Mouse (Mus musculus) stomach, embryonic 16.5 days (tissue): Measurements from ENCODE around the gene Zdhhc7. TPM values are rescaled to one million over a fixed set of nuclear protein-coding genes. Genes with fewer than 3 reads are reported as not detected.

ENCODE experiments used
- ATAC-seq: fragments of 200-750 bp; cut with Nextera tagmentation; 2 replicates; pipeline ENCODE4 v1.8.0; 2017; ENCODE audit warnings: moderate number of reproducible peaks, moderate TSS enrichment; ENCODE audit not compliant: insufficient read depth, low FRiP score
- H3K27ac ChIP-seq: fragments of 300-500 bp; sonication (generic); 2 replicates; pipeline ENCODE4 v1.5.1; 2014; ENCODE audit warnings: low read length
- H3K27me3 ChIP-seq: fragments of 300-500 bp; sonication (generic); 2 replicates; pipeline ENCODE4 v1.6.1; 2014; ENCODE audit warnings: low read length, control low read depth, mixed read lengths; ENCODE audit not compliant: control insufficient read depth, insufficient read depth
- H3K36me3 ChIP-seq: fragments of 300-500 bp; sonication (generic); 2 replicates; pipeline ENCODE4 v1.6.1; 2014; ENCODE audit warnings: low read length; ENCODE audit not compliant: control insufficient read depth, insufficient read depth
- H3K4me1 ChIP-seq: fragments of 300-500 bp; sonication (generic); 2 replicates; pipeline ENCODE4 v1.6.1; 2014; ENCODE audit warnings: low read length, control low read depth, mixed read lengths; ENCODE audit not compliant: control insufficient read depth, insufficient read depth
- H3K4me2 ChIP-seq: fragments of 300-500 bp; sonication (generic); 2 replicates; pipeline ENCODE4 v1.6.1; 2014; ENCODE audit warnings: low read depth, low read length, mixed read lengths
- H3K4me3 ChIP-seq: fragments of 300-500 bp; sonication (generic); replicated peaks from 2 replicates; pipeline ENCODE4 v1.5.1; 2014; ENCODE audit warnings: mild to moderate bottlenecking, low read length
- H3K9ac ChIP-seq: fragments of 300-500 bp; sonication (generic); 2 replicates; pipeline ENCODE4 v1.6.1; 2014; ENCODE audit warnings: low read length
- H3K9me3 ChIP-seq: fragments of 300-500 bp; sonication (generic); replicated peaks from 2 replicates; pipeline ENCODE4 v1.6.1; 2016; ENCODE audit warnings: low read length, control low read depth; ENCODE audit not compliant: control insufficient read depth
- WGBS: fragments of 180-500 bp; shearing (Covaris S2); extraction: QIAGEN DNeasy Blood & Tissue Kit; methylation state at CpG from one replicate; pipeline ENCODE4 v1.1.7; 2014; 5-methylcytosine and 5-hydroxymethylcytosine counted together
- polyA plus RNA-seq: library from polyadenylated mRNA; unstranded; fragments of >200 nt; fragmentation: Nextera tagmentation; extraction: Ambion mirVana; gene quantifications from 2 replicates; pipeline ENCODE4 v1.2.1, GENCODE M21; 2015

Zdhhc7 gene
- polyA plus RNA-seq, 1 experiment from 2014 or later: 31.1 TPM

DNA sequence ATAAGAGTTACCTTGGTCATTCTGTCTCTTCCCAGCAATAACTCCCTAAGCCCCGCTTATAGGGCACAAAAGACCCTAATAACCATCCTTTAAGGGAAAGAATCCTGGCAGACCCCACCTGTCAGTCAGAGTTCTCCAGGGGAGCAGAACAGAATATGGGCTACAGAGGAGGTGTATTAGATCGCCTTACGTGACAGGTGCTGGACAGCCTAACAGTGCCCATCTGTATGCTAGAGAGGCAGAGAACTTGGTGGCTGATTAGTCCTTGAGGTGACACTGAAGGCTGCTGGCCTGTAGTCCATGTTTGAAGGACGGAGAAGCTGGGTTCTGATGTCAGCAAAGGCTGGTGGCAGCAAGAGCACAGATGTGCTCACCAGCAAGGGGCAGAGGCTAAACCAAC is 9.7 kb upstream of the Zdhhc7 start:
- Histone ChIP-seq H3K9ac (no peak overlapping the region), H3K4me1 (peaks cover 11% of the 10 kb centered on the region), H3K4me2 (no peak overlapping the region), H3K36me3 (no peaks in the 10 kb centered on the region), H3K9me3 (no peaks in the 10 kb centered on the region), H3K27ac (no peak overlapping the region), H3K27me3 (peaks cover 9% of the 10 kb centered on the region), H3K4me3 (no peak overlapping the region)
- 82% methylated on average over 4 of the region's 4 CpGs for WGBS
- no peak for ATAC-seq

DNA sequence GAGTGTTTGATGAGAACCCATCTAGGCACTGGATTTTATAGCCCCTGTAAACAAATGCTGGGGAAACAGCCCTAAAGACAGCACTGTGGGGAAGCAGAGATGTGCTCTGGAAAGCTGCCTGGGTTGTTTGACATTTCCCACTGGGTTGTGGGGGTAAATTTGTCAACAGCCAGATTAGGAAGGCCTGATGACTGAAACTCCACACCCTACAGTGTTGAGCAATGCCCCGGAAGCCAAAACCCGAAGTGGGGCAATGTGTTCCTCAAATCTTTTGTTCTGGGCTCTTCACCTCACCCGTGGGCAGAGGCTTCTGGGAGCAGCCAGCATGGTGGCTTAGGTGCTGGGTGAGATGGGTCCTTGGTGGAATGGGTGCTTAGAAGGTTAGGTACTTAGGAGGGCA is 7.9 kb upstream of the Zdhhc7 start:
- ATAC-seq: no peak
- peaks cover 8% of the 10 kb centered on the region for H3K4me1 ChIP-seq
- H3K36me3 ChIP-seq: no peaks in the 10 kb centered on the region
- no peak overlapping the region for H3K4me2 ChIP-seq
- H3K9ac ChIP-seq: no peak overlapping the region
- H3K4me3 ChIP-seq: no peak overlapping the region
- 26% methylated on average over 3 of the region's 3 CpGs for WGBS
- no peaks in the 10 kb centered on the region for H3K9me3 ChIP-seq
- H3K27ac ChIP-seq: peak overlapping the region; percentile 25; the same call in 1 of the 2 replicates
- H3K27me3 ChIP-seq: no peaks in the 10 kb centered on the region

DNA sequence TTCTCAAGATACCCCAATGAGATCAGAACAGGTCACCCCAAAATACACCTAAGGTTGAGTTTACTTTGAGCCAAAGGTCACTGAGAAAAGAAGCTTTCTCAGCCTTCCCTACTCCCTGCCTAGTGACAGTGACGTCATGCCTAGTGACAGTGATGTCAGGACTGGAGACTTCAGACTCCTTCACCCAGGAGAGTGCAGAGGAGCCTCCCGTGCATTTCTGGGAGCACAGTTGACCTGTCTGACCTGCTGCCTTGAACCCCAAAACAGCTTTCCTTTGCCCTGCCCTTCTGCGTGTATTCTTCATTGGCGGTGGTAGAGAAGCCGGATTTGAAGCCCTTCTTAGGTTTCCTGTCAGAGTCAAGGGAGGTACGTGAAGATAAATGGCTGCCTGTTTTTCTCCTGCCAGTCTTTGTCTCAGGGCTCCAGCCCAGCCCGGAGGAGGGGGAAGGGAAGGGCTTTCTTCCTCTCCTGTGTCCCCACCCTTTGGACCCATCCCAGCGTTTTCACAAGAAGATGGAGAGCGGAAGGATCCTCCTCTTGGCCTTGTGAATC is 3.5 kb upstream of the Zdhhc7 start:
- ATAC-seq: no peak
- Histone ChIP-seq H3K4me1 (peaks cover 14% of the 10 kb centered on the region), H3K27me3 (no peaks in the 10 kb centered on the region), H3K4me3 (no peak overlapping the region), H3K9me3 (no peaks in the 10 kb centered on the region), H3K36me3 (no peaks in the 10 kb centered on the region), H3K9ac (no peak overlapping the region), H3K4me2 (no peak overlapping the region), H3K27ac (peak overlapping the region; percentile 9; the same call in 1 of the 2 replicates)
- 52% methylated on average over 9 of the region's 9 CpGs for WGBS

DNA sequence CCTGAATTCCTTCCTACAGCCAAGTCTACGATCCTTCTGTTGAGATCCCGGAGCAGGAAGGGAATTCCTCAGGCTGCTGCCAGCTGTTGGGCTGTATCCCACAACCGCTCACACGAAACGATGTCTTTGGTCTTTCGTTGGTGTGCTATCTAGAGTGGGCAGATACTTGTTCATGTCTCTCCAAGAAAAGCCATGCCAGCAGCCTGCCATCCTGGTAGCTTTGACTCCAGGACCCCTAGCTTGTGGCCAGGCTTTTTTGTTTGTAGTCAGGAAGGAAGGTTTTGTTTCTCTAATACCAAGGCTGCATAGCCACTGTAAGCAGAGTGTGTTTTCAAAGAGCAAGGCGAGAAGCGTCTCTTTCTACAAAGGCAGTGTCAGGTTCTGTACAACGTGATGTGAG is 2.6 kb upstream of the Zdhhc7 start:
- Histone ChIP-seq H3K36me3 (no peaks in the 10 kb centered on the region), H3K27ac (0 out of 2 replicates have a peak overlapping the region, but pooled peaks have one; percentile 3), H3K4me3 (no peak overlapping the region), H3K27me3 (no peaks in the 10 kb centered on the region), H3K9me3 (no peaks in the 10 kb centered on the region), H3K4me1 (peaks cover 14% of the 10 kb centered on the region), H3K9ac (no peak overlapping the region), H3K4me2 (no peak overlapping the region)
- no peak for ATAC-seq
- WGBS: 81% methylated on average over 9 of the region's 9 CpGs

DNA sequence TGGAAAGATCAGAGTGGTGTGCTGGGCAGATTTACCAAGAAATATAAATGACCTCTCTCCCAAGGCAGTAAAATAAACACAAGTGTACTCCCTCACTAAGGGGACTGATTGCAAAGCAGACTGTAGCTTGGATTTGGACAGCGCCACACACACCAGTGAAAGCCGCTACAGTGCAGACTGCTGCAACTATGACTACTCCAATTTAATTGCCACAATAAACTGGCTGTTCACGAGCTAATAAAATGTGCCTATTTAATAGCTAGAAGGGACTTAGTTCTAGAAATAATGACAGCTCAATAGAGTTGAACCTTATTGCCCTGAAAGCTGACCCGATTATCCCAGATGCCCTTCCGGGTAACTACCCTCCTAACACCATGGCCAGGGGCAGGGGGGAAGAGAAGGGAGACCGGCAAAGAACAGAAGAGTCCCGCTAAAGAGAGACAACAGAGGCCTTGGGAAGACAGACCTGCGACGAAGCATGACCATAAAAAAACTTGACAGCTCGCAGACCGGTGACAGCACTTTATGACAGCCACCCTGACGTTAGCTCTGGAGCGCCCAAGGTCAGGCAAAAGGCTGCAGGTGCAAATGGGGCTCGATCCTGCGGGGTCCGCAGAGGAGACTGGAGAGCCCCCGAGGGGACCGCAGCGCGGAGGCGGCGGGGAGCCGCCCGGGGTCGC is 754 bp downstream of the Zdhhc7 start:
- Histone ChIP-seq H3K4me3 (peak overlapping the region; percentile 81), H3K9me3 (no peaks in the 10 kb centered on the region), H3K4me2 (peak overlapping the region; percentile 85), H3K4me1 (peaks cover 14% of the 10 kb centered on the region), H3K27ac (peak overlapping the region; percentile 95), H3K36me3 (no peaks in the 10 kb centered on the region), H3K9ac (peak overlapping the region; percentile 92), H3K27me3 (no peaks in the 10 kb centered on the region)
- WGBS: 4% methylated on average over 25 of the region's 25 CpGs
- ATAC-seq: 0 out of 2 replicates have a peak, but pooled peaks have one; percentile 2

DNA sequence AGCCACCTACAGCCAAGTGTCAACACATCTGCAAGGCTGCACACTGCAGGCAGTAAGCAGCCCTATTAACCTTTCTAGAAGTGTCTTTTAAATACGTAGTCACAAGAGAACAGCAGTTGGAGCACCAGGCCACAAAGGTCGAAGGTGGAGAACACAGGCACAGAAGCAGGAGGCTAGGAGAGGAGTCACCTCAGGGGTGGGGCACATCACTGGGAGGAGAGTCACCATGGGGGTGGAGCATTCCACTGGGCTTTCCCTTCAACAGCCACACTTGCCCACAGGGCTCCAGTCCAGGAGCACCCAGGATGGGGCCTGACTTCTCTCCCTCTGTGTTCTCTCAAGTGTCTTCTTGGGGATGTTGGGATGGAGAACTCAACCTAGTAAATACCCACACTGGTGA is 4.8 kb downstream of the Zdhhc7 start:
- H3K4me2 ChIP-seq: no peak overlapping the region
- H3K27ac ChIP-seq: no peak overlapping the region
- WGBS: 61% methylated on average over 2 of the region's 2 CpGs
- no peaks in the 10 kb centered on the region for H3K27me3 ChIP-seq
- H3K4me1 ChIP-seq: peaks cover 10% of the 10 kb centered on the region
- H3K36me3 ChIP-seq: no peaks in the 10 kb centered on the region; the same call in 1 of the 2 replicates
- no peak overlapping the region for H3K9ac ChIP-seq
- ATAC-seq: no peak; the same call in 1 of the 2 replicates
- H3K9me3 ChIP-seq: no peaks in the 10 kb centered on the region
- no peak overlapping the region for H3K4me3 ChIP-seq

DNA sequence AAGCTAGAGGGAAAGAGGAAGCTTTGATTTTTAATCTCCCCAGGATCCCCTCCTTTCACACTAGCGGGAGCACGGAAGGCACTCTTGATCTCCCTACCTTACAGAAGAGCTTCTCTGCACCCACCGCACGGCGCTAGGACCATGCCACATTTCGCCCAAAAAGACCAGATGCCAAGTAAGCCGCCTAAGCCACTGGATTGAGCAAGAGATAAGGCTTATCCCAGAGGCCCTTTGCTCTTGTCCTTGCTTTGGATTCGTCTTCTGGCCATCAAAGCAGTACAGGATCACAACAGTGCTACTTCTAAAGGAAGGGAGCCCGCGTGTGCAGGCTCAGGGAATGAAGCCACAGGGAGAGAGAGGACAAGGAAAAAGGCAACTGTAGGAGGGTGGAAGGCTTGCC is 6.5 kb downstream of the Zdhhc7 start:
- 0 out of 2 replicates have a peak overlapping the region, but pooled peaks have one; percentile 7 for H3K9ac ChIP-seq
- H3K36me3 ChIP-seq: peaks cover 5% of the 10 kb centered on the region; the same call in 1 of the 2 replicates
- 79% methylated on average over 10 of the region's 10 CpGs for WGBS
- no peak overlapping the region for H3K4me2 ChIP-seq
- no peak overlapping the region for H3K27ac ChIP-seq
- H3K27me3 ChIP-seq: no peaks in the 10 kb centered on the region
- H3K4me1 ChIP-seq: peaks cover 7% of the 10 kb centered on the region
- ATAC-seq: no peak
- no peaks in the 10 kb centered on the region for H3K9me3 ChIP-seq
- no peak overlapping the region for H3K4me3 ChIP-seq

DNA sequence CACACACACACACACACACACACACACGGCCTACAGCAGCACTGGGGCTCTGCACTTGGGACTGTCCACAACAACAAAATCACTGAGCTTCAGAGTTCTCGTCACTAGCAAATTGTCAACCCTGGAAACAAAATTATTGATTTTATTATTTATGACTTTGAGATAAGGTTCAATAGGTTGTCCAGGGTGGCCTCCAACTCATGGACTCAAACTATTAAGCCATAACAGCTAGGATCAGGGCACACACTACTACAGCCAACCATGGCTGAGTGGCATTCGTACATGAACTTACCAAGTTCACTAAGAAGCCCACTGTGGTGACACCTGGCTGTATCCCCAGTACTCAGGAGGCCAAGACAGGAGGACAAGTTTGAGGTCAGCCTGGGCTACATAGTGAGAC is 8.2 kb downstream of the Zdhhc7 start:
- peaks cover 7% of the 10 kb centered on the region; the same call in 1 of the 2 replicates for H3K4me1 ChIP-seq
- H3K36me3 ChIP-seq: peaks cover 7% of the 10 kb centered on the region; the same call in 1 of the 2 replicates
- H3K4me3 ChIP-seq: no peak overlapping the region
- H3K27ac ChIP-seq: no peak overlapping the region
- no peak overlapping the region for H3K4me2 ChIP-seq
- no peaks in the 10 kb centered on the region for H3K9me3 ChIP-seq
- no peak for ATAC-seq
- no peaks in the 10 kb centered on the region for H3K27me3 ChIP-seq
- WGBS: 81% methylated on average over 3 of the region's 3 CpGs
- H3K9ac ChIP-seq: no peak overlapping the region

DNA sequence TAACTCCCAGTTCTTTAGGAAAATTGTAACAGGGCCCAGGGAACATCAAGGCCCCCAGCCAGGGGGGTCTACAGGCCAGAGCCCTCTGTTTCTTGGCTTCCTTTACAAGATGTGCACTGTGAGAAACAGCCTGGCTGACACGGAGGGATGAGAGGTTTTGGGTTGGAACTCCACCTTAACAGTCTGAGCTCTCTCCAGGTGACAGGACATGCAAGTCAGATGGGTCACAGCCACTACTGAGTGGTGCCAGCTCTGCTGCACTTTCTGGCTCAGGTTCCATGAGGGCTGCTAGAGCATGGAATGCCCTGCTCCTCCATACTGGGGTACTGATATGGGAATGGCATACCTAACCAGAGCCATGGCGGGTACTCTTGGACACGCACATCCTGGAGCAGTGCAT is 10.2 kb downstream of the Zdhhc7 start:
- H3K4me3 ChIP-seq: no peak overlapping the region
- H3K36me3 ChIP-seq: peaks cover 19% of the 10 kb centered on the region
- ATAC-seq: no peak
- H3K4me1 ChIP-seq: peaks cover 7% of the 10 kb centered on the region; the same call in 1 of the 2 replicates
- H3K4me2 ChIP-seq: no peak overlapping the region
- no peaks in the 10 kb centered on the region for H3K9me3 ChIP-seq
- no peak overlapping the region for H3K9ac ChIP-seq
- no peak overlapping the region for H3K27ac ChIP-seq
- 97% methylated on average over 3 of the region's 3 CpGs for WGBS
- H3K27me3 ChIP-seq: no peaks in the 10 kb centered on the region
